Mouse (Mus musculus) embryonic facial prominence, embryonic 13.5 days (tissue): ENCODE measurements at regions not wholly inside any gene's neighbourhood (a gene's known extent, or its start where the extent isn't known, plus 50 kb on each side); places are given as distances from the start of the nearest gene placed in this dataset.

ENCODE experiments used
- ATAC-seq: fragments of 200-750 bp; cut with Nextera tagmentation; 2 replicates; pipeline ENCODE4 v1.8.0; 2017; ENCODE audit warnings: low read depth; ENCODE audit not compliant: insufficient number of reproducible peaks, insufficient read depth, low FRiP score, low TSS enrichment
- H3K27ac ChIP-seq: fragments of 300-500 bp; sonication (generic); 2 replicates; pipeline ENCODE4 v1.5.1; 2015; ENCODE audit warnings: moderate library complexity, mild to moderate bottlenecking, inconsistent platforms
- H3K27me3 ChIP-seq: fragments of 300-500 bp; sonication (generic); 2 replicates; pipeline ENCODE4 v1.6.1; 2015; ENCODE audit warnings: mild to moderate bottlenecking, inconsistent platforms
- H3K36me3 ChIP-seq: fragments of 300-500 bp; sonication (generic); 2 replicates; pipeline ENCODE4 v1.6.1; 2015; ENCODE audit warnings: mild to moderate bottlenecking, inconsistent platforms
- H3K4me1 ChIP-seq: fragments of 300-500 bp; sonication (generic); 2 replicates; pipeline ENCODE4 v1.6.1; 2015; ENCODE audit warnings: inconsistent platforms
- H3K4me2 ChIP-seq: fragments of 300-500 bp; sonication (generic); 2 replicates; pipeline ENCODE4 v1.6.1; 2015; ENCODE audit warnings: moderate library complexity, mild to moderate bottlenecking, inconsistent platforms
- H3K4me3 ChIP-seq: fragments of 300-500 bp; sonication (generic); 2 replicates; pipeline ENCODE4 v1.5.1; 2015; ENCODE audit warnings: mild to moderate bottlenecking, inconsistent platforms
- H3K9ac ChIP-seq: fragments of 300-500 bp; sonication (generic); 2 replicates; pipeline ENCODE4 v1.6.1; 2015; ENCODE audit warnings: mild to moderate bottlenecking, inconsistent platforms
- H3K9me3 ChIP-seq: fragments of 300-500 bp; sonication (generic); 2 replicates; pipeline ENCODE4 v1.6.1; 2016; ENCODE audit warnings: inconsistent platforms
- WGBS: fragments of 180-500 bp; shearing (Covaris S2); methylation state at CpG from one replicate; pipeline ENCODE4 v1.1.7; 2015; ENCODE audit warnings: mixed read lengths; 5-methylcytosine and 5-hydroxymethylcytosine counted together

DNA sequence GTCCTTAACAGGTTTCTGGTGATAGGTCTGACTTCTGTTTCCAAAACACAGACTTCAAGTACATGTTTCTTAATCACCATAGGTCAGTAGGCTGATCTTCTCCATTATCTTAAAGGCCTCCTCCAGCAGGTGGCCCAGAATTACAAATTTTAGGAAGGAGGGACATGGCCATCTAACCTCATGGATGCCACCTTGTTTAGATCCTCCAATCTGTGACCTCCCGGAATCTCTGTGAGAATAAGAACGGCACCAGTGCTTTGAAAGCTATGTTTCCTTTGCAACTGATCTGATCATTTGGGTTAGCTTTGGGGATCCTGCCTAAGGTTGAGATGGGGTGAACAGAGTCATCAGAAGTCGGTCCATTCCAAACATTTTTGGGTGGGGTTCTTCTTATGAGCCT is 209.4 kb upstream of the Btbd3 start:
- Histone ChIP-seq H3K27ac (no peak overlapping the region), H3K4me2 (no peak overlapping the region), H3K27me3 (no peaks in the 10 kb centered on the region), H3K4me3 (no peak overlapping the region), H3K9ac (no peak overlapping the region), H3K9me3 (no peaks in the 10 kb centered on the region), H3K4me1 (no peaks in the 10 kb centered on the region), H3K36me3 (no peaks in the 10 kb centered on the region)
- ATAC-seq: no peak
- 98% methylated on average over 3 of the region's 3 CpGs for WGBS

DNA sequence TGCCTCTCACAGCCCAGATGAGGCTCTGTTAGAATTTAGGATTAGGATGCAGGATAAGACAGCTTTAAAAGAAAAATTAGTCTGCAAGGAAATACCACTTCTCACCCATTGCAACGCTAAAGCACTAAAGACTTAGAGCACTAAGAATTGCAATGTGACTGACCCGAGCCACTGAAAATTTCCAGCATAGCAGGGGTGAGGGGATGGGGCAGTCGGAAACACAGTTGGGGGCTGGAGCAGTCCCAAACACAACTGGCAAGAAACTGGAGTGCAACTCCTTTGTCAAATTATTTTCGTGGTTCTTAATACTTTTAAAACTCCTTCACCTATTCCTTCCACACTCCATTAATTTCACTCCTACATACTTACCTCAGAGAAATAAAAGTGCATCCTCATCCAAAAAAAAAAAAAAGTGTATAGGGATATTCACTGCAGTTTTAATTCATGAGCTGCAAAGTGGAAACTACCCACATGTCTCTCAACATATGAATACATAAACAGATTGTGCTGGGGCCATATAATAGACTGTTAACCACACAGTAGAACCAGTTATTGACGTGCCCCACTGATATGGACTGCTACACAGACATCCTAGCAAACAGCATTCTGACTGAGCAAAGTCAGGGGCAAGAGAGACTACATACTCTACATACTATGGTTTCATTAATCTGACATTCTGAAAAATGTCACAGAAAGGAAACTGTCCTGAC is 210.3 kb upstream of the Btbd3 start:
- no peaks in the 10 kb centered on the region for H3K4me1 ChIP-seq
- no peak overlapping the region for H3K9ac ChIP-seq
- H3K4me3 ChIP-seq: no peak overlapping the region
- no peak for ATAC-seq
- WGBS: 48% methylated on average over 5 of the region's 5 CpGs
- no peaks in the 10 kb centered on the region for H3K9me3 ChIP-seq
- no peaks in the 10 kb centered on the region for H3K27me3 ChIP-seq
- no peaks in the 10 kb centered on the region for H3K36me3 ChIP-seq
- H3K27ac ChIP-seq: no peak overlapping the region
- H3K4me2 ChIP-seq: no peak overlapping the region

DNA sequence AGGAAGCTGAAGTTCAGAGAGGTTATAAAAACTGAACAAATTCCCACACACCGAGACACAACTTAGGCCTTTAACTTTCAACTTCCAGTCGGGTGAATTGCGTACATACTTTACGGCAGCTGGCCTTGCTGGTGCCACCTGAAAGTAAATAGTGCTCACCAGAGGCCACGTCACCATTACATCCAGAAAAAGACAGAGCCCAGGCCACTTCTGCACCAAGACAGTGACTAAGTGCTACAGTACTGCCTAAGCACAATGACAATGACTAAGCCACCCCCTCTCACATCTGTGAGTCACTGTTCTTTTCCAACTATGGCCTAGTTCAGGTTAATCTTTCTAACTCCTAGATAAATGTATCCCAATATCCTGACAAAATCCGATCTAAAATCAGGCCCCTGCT is 215.7 kb upstream of the Btbd3 start:
- Histone ChIP-seq H3K9ac (no peak overlapping the region), H3K4me1 (no peaks in the 10 kb centered on the region), H3K4me2 (no peak overlapping the region), H3K4me3 (no peak overlapping the region), H3K27me3 (no peaks in the 10 kb centered on the region), H3K9me3 (no peaks in the 10 kb centered on the region), H3K27ac (no peak overlapping the region), H3K36me3 (no peaks in the 10 kb centered on the region)
- ATAC-seq: no peak
- 83% methylated on average over 6 of the region's 6 CpGs for WGBS

DNA sequence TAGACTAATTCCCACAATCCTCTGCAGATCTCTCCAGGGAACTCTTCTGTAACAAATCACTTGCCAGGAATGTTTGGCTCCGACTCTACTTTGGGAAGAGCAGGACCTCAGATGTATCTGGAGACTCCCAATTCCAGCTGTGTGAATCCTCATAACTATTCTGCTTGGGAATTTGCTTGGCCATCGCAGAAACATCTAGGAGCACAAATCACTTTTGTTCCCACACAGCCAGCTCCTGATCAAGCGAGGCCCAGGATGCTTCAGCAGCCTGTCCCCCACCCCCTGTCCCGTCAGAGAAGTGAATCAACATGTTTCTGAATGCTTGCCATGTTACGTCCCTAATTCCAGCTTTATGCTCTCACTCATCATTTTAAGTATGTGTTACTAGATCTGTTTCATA is 216.1 kb upstream of the Btbd3 start:
- Histone ChIP-seq H3K4me3 (no peak overlapping the region), H3K9ac (no peak overlapping the region), H3K27me3 (no peaks in the 10 kb centered on the region), H3K27ac (no peak overlapping the region), H3K4me1 (no peaks in the 10 kb centered on the region), H3K9me3 (no peaks in the 10 kb centered on the region), H3K4me2 (no peak overlapping the region), H3K36me3 (no peaks in the 10 kb centered on the region)
- no peak for ATAC-seq
- 64% methylated on average over 5 of the region's 5 CpGs for WGBS

DNA sequence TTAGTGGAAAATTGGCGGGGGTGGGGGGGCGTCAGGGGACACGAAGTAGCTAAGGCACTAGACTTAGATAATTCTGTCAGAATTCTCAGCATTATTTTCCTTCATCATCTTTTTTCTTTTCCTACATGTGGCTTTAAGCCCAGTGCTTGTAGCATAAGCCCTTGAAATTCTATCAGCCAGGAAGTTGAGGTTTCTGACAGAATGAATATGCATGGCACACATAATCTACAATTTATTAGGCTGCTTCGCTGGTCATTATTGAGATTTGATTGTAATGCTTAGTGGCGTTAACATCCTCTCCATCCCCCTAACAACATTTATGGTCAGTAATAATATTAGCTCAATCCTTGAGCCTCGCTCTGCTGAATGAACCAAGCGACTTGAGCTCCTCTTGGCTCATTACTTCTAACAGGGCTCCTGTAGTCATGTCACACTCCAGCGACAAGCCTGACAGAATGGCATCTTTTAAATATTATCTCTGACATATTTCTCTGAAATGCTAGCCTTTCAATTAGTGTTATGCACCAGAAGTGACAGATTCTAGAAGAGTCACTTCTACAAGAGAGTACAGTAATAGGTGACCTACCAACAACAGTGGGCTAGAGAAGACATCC is 222.1 kb upstream of the Btbd3 start:
- WGBS: 64% methylated on average over 8 of the region's 8 CpGs
- peak overlapping the region; percentile 39 for H3K4me2 ChIP-seq
- ATAC-seq: no peak
- no peaks in the 10 kb centered on the region for H3K4me1 ChIP-seq
- no peaks in the 10 kb centered on the region for H3K27me3 ChIP-seq
- no peaks in the 10 kb centered on the region; the same call in 1 of the 2 replicates for H3K9me3 ChIP-seq
- H3K4me3 ChIP-seq: no peak overlapping the region
- no peak overlapping the region for H3K9ac ChIP-seq
- no peaks in the 10 kb centered on the region for H3K36me3 ChIP-seq
- 0 out of 2 replicates have a peak overlapping the region, but pooled peaks have one; percentile 22 for H3K27ac ChIP-seq

DNA sequence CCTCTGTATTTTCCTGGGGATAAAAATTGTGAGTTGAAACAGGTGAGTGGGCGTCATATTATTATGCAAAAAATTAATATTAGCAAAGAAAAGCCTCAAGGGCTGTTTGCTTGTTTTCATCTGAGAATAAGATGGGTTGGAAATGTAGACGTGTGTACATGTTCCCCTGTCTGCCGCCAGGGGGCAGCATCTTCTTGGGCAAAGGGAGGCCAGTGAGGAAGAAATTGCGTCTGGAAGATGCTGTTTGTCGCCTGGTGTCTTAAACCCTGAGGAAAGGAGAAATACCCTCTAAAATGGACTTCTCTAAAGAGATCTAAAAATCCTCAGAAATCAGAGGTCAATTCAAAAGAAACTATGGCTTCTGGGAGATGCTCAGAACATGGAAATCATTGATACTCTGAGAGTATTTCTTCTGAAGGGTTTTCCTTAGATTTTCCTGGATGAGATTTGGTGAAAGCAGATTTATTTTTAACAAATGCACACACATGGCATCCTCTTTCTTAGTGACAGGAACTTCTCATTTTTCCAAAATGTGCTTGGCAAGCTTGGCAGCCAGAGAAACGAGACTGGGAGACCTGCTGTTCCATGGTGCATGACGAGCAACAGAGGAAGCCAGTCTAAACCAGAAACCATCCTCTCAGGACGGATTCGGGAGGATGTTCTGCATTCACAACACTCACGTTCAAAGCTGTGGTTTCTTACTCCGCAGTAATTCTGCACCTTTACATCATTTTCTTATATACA is 222.8 kb upstream of the Btbd3 start:
- Histone ChIP-seq H3K36me3 (no peaks in the 10 kb centered on the region), H3K27ac (peak overlapping the region; percentile 22; the same call in 1 of the 2 replicates), H3K4me2 (peak overlapping the region; percentile 39), H3K4me1 (no peaks in the 10 kb centered on the region), H3K9ac (no peak overlapping the region), H3K4me3 (no peak overlapping the region), H3K27me3 (no peaks in the 10 kb centered on the region), H3K9me3 (no peaks in the 10 kb centered on the region; the same call in 1 of the 2 replicates)
- no peak for ATAC-seq
- 19% methylated on average over 11 of the region's 11 CpGs for WGBS

DNA sequence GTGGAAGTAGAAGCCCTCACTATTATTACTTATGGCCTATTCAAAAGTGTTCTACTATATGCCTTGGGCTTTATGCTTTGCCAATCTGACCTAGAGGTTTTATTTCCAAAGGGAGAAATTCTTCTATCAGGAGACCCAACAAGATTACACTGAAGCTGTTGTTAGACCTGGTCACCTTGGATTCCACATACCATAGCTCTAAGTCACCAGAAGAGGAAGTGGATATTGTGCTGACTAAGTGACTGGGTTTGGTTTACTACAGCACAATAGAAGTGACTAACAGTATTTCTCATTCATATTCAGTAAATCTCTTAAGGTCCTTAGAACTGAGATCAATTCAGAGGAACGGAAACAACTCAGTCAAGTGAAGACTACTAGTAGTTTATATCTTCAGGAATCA is 229.0 kb upstream of the Btbd3 start:
- ATAC-seq: no peak
- H3K27ac ChIP-seq: no peak overlapping the region
- H3K4me1 ChIP-seq: no peaks in the 10 kb centered on the region
- H3K9ac ChIP-seq: no peak overlapping the region
- no peak overlapping the region for H3K4me3 ChIP-seq
- WGBS: 85% methylated on average over 1 of the region's 1 CpGs
- H3K36me3 ChIP-seq: no peaks in the 10 kb centered on the region
- no peak overlapping the region for H3K4me2 ChIP-seq
- no peaks in the 10 kb centered on the region for H3K9me3 ChIP-seq
- no peaks in the 10 kb centered on the region for H3K27me3 ChIP-seq

DNA sequence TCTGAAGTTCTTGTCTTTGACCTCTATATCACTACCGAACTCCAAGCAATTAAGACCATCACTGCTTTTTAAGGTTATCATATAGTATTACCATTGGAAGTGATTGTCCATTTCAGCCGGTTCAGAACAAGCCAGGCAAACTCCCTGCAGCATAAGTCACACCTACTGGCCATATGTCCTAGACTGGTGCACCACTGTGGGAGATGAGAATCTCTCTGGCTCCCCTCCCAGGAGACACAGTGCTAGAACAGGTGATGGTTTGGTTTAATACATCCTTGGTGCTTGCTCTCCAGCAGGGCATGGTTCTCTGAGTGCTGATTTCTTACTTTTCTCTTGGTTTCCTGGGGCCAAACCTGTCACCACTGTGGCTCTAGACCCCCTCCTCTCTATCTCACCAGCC is 232.8 kb upstream of the Btbd3 start:
- no peak overlapping the region for H3K9ac ChIP-seq
- WGBS: 72% methylated on average over 2 of the region's 2 CpGs

DNA sequence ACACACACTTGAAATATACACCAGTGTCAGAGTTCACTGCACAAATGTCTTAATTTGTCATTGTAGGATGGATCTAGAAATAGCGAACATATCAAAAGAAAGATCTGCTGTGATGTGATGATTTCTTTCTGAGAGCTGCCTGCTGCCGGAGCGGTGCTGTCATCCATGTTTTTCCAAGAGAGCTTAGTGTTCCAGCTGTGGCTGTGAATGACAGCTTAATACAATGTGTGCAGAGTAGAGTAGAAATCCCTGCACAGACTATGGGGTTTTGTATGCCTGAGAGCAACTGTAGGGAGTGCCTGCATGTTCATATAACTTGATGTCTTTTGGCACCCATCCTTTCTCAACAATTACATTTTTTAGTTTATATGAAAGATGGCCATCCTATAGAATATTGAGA is 274.6 kb upstream of the Btbd3 start:
- Histone ChIP-seq H3K9me3 (no peaks in the 10 kb centered on the region), H3K27me3 (no peaks in the 10 kb centered on the region), H3K9ac (no peak overlapping the region), H3K4me3 (no peak overlapping the region), H3K36me3 (no peaks in the 10 kb centered on the region), H3K27ac (no peak overlapping the region), H3K4me1 (no peaks in the 10 kb centered on the region), H3K4me2 (no peak overlapping the region)
- WGBS: 57% methylated on average over 3 of the region's 3 CpGs
- ATAC-seq: no peak

More for the DNA sequence above, 232.8 kb upstream of the Btbd3 start:
- Histone ChIP-seq H3K4me3 (no peak overlapping the region), H3K27me3 (no peaks in the 10 kb centered on the region), H3K36me3 (no peaks in the 10 kb centered on the region), H3K27ac (no peak overlapping the region), H3K4me1 (no peaks in the 10 kb centered on the region), H3K4me2 (no peak overlapping the region), H3K9me3 (no peaks in the 10 kb centered on the region)
- ATAC-seq: no peak

DNA sequence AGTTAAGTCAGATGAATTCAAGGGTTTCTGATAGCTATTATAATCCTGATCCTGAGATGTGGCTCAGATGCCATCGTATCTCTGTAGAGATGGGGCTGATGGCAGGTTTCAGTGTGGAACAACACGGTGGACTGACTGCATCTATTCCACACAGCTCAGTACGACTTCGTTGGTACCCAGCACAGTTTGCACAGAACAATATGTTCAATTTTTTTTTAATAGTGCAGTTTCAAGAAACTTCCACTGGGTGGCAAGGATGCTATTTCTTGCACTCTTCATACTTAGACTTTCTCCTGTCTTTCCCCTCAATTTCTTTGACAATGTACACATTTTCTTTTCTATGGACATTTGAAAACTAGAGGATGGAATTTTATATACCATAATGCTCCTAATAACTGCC is 278.6 kb upstream of the Btbd3 start:
- 37% methylated on average over 4 of the region's 4 CpGs for WGBS
- Histone ChIP-seq H3K9ac (no peak overlapping the region), H3K36me3 (no peaks in the 10 kb centered on the region), H3K4me3 (no peak overlapping the region), H3K27me3 (no peaks in the 10 kb centered on the region), H3K27ac (no peak overlapping the region), H3K4me1 (no peaks in the 10 kb centered on the region), H3K9me3 (no peaks in the 10 kb centered on the region), H3K4me2 (no peak overlapping the region)
- no peak for ATAC-seq

DNA sequence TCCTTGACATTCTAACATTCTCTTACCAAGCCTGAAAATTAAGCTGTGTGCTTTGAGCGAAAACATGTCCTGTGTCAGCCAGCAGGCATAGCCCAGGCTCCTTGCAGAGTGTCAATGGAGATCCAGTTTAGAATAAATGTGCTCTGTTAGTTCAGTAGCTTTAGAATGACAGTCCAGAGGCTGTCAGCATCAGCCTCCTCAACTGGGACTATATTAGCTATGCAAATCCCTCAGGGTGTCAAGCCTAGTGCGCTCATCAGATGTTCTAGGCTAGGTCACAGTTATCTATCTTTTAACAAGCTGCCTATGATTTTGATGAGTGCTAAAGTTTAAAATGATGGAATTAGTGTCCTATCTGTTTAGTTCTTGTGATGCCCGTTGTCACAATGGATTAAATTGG is 281.7 kb upstream of the Btbd3 start:
- H3K27ac ChIP-seq: no peak overlapping the region
- ATAC-seq: no peak
- H3K9me3 ChIP-seq: no peaks in the 10 kb centered on the region
- H3K4me3 ChIP-seq: no peak overlapping the region
- no peak overlapping the region for H3K9ac ChIP-seq
- no peaks in the 10 kb centered on the region for H3K36me3 ChIP-seq
- WGBS: 57% methylated on average over 3 of the region's 3 CpGs
- H3K27me3 ChIP-seq: no peaks in the 10 kb centered on the region
- H3K4me1 ChIP-seq: no peaks in the 10 kb centered on the region
- H3K4me2 ChIP-seq: no peak overlapping the region

DNA sequence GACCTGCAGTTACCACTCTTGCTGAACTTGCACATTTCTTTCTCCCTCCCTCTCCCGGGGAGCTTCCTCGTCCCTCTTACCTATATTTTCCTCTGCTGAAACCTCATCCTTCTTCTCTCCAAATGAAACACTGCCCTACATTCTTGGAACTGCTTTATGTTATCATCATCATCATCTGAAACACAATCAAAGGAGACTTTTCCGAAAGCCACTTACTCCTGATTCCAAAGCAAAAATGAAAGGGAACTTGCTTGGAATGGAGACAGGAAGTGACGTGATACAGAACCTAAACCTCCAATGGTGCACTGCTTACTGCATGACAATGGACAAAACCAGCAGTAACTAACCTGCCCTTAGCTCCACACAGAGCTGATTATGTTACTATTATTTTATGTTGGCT is 287.2 kb upstream of the Btbd3 start:
- Histone ChIP-seq H3K36me3 (no peaks in the 10 kb centered on the region), H3K9ac (no peak overlapping the region), H3K4me1 (no peaks in the 10 kb centered on the region), H3K27me3 (no peaks in the 10 kb centered on the region), H3K9me3 (no peaks in the 10 kb centered on the region), H3K4me2 (no peak overlapping the region), H3K27ac (no peak overlapping the region), H3K4me3 (no peak overlapping the region)
- WGBS: 51% methylated on average over 4 of the region's 4 CpGs
- ATAC-seq: no peak
